In genomic region chr19:34254101-34254879, GRCm38 (mm10) we compare ENCODE assay signal across 8 mouse cellular contexts. TPM values are rescaled to one million over a fixed set of nuclear protein-coding genes. Genes with fewer than 3 reads are reported as not detected.
DNase-seq lines count a peak whose midpoint lies in the region; ATAC-seq lines count a peak whose summit lies in the region.

No protein-coding gene starts in this region.

- no peak for ATAC-seq in liver, embryonic 11.5 days (replicated peaks; ENCODE audit: low FRiP score)
- no peak for ATAC-seq in forebrain, embryonic 15.5 days (replicated peaks)

- H3K9ac ChIP-seq in liver, embryonic 11.5 days (ENCODE audit: low read depth, low read length) = no peak overlapping the region
- H3K9ac ChIP-seq in forebrain, embryonic 15.5 days (replicated peaks) = no peak overlapping the region

- H3K9me3 ChIP-seq in heart, embryonic 10.5 days = no peaks in the 10 kb centered on the region
- no peaks in the 10 kb centered on the region for H3K9me3 ChIP-seq in liver, embryonic 11.5 days (ENCODE audit: control insufficient read depth, low read length)
- H3K9me3 ChIP-seq in forebrain, embryonic 15.5 days = no peaks in the 10 kb centered on the region

- H3K4me3 ChIP-seq in heart, embryonic 10.5 days = peak overlapping the region; percentile 59
- 0 out of 2 replicates have a peak overlapping the region, but pooled peaks have one; percentile 3 for H3K4me3 ChIP-seq in liver, embryonic 11.5 days (ENCODE audit: low read depth, low read length)
- H3K4me3 ChIP-seq in forebrain, embryonic 15.5 days = no peak overlapping the region

- peak overlapping the region; percentile 41 for H3K4me2 ChIP-seq in liver, embryonic 11.5 days
- H3K4me2 ChIP-seq in forebrain, embryonic 15.5 days (replicated peaks) = no peak overlapping the region

- peaks cover 14% of the 10 kb centered on the region; the same call in 1 of the 2 replicates for H3K4me1 ChIP-seq in heart, embryonic 10.5 days
- H3K4me1 ChIP-seq in liver, embryonic 11.5 days (replicated peaks; ENCODE audit: control insufficient read depth, insufficient read depth, low read length) = no peaks in the 10 kb centered on the region; the same call in none of the 2 replicates
- H3K4me1 ChIP-seq in forebrain, embryonic 15.5 days = no peaks in the 10 kb centered on the region

- H3K27me3 ChIP-seq in heart, embryonic 10.5 days (ENCODE audit: insufficient read depth, poor library complexity, severe bottlenecking) = no peaks in the 10 kb centered on the region; the same call in 1 of the 2 replicates
- no peaks in the 10 kb centered on the region for H3K27me3 ChIP-seq in liver, embryonic 11.5 days (replicated peaks; ENCODE audit: control insufficient read depth, insufficient read depth, low read length)
- H3K27me3 ChIP-seq in splenic B cell, adult 2 months (ENCODE audit: control insufficient read depth, insufficient read depth, low read length, poor library complexity, severe bottlenecking) = no peaks in the 10 kb centered on the region
- H3K27me3 ChIP-seq in forebrain, embryonic 15.5 days = no peaks in the 10 kb centered on the region

- peaks cover 2% of the 10 kb centered on the region; the same call in 1 of the 2 replicates for H3K36me3 ChIP-seq in heart, embryonic 10.5 days
- H3K36me3 ChIP-seq in liver, embryonic 11.5 days (ENCODE audit: control insufficient read depth, insufficient read depth, low read length) = no peaks in the 10 kb centered on the region
- no peaks in the 10 kb centered on the region for H3K36me3 ChIP-seq in splenic B cell, adult 2 months (ENCODE audit: control insufficient read depth, insufficient read depth, low read length, poor library complexity, severe bottlenecking)
- H3K36me3 ChIP-seq in forebrain, embryonic 15.5 days = no peaks in the 10 kb centered on the region

- peak overlapping the region; percentile 85 for H3K27ac ChIP-seq in heart, embryonic 10.5 days
- H3K27ac ChIP-seq in liver, embryonic 11.5 days (ENCODE audit: low read depth, low read length) = no peak overlapping the region
- H3K27ac ChIP-seq in forebrain, embryonic 15.5 days (replicated peaks) = no peak overlapping the region

- 17% methylated on average over 14 of the region's 14 CpGs for WGBS in heart, embryonic 10.5 days
- WGBS in liver, embryonic 11.5 days = 25% methylated on average over 14 of the region's 14 CpGs
- 37% methylated on average over 14 of the region's 14 CpGs for WGBS in forebrain, embryonic 15.5 days

- DNase-seq in spleen, adult 18-20 months = peak; percentile 37 to 47
- no peak for DNase-seq in spleen, adult 12 weeks (ENCODE audit: low spot score)
- no peak for DNase-seq in heart, embryonic 10.5 days (ENCODE audit: low spot score)
- DNase-seq in liver, embryonic 11.5 days (ENCODE audit: low spot score) = no peak
- DNase-seq in splenic B cell, adult 2 months (ENCODE audit: low read depth, low spot score) = peak; percentile 77
- DNase-seq in embryo, embryonic 11 days = no peak
- DNase-seq in retina, postnatal 1 day = no peak

RNA-seq across cellular contexts. Expression of gene Acta2, which starts 1.1 kb away (rescaled TPM):
- polyA plus RNA-seq in heart, embryonic 10.5 days (2016; fragmentation: Nextera tagmentation; extraction: Ambion mirVana) = 1,821 and 2,118 TPM in 2 replicates
- 44.3 and 68.2 TPM in 2 replicates for polyA plus RNA-seq in liver, embryonic 11.5 days (2014; fragmentation: Nextera tagmentation; extraction: Ambion mirVana)
- polyA plus RNA-seq in forebrain, embryonic 15.5 days (2015; fragmentation: Nextera tagmentation; extraction: Ambion mirVana) = 6.3 and 7.1 TPM in 2 replicates

RNA-seq across cellular contexts. Expression of gene Fas, which starts 36.2 kb away (rescaled TPM):
- 1.1 and 4.8 TPM in 2 replicates for polyA plus RNA-seq in heart, embryonic 10.5 days (2016; fragmentation: Nextera tagmentation; extraction: Ambion mirVana)
- 1.2 and 1.6 TPM in 2 replicates for polyA plus RNA-seq in liver, embryonic 11.5 days (2014; fragmentation: Nextera tagmentation; extraction: Ambion mirVana)
- 0.17 and 0.42 TPM in 2 replicates for polyA plus RNA-seq in forebrain, embryonic 15.5 days (2015; fragmentation: Nextera tagmentation; extraction: Ambion mirVana)

Comparison
In these comparisons a context has a peak if more than half of its experiments do, and no peak if none do; other contexts are left out.
1. DNase-seq: peak in spleen, adult 18-20 months (2 of 2) and splenic B cell, adult 2 months (single experiment); none in spleen, adult 12 weeks (single experiment), heart, embryonic 10.5 days (single experiment), liver, embryonic 11.5 days (single experiment), embryo, embryonic 11 days (single experiment) and retina, postnatal 1 day (single experiment).
2. RNA of gene Acta2, which starts 1.1 kb away (polyA plus RNA-seq): 1,821 to 2,118 TPM in heart, embryonic 10.5 days; 44.3 to 68.2 TPM in liver, embryonic 11.5 days and 6.3 to 7.1 TPM in forebrain, embryonic 15.5 days; every median in the first group is over 10 times any median in the second.